Comparison of ENCODE assay signal across 30 mouse cellular contexts in genomic region chr4:102967811-102968210, GRCm38 (mm10). TPM values are rescaled to one million over a fixed set of nuclear protein-coding genes. Genes with fewer than 3 reads are reported as not detected.
DNase-seq lines count a peak whose midpoint lies in the region; ATAC-seq lines count a peak whose summit lies in the region.
"Had no signal": no experiment of that assay in that cellular context is flagged by ENCODE, and none has a peak within 500 bp of the region (broad histone marks: within the 10 kb centered on the region; RNA-seq: fewer than 3 reads in every experiment).

No protein-coding gene starts in this region.

- DNase-seq in thymus, postnatal 0 days (ENCODE audit: low spot score), result peak; percentile 88
- DNase-seq in thymus, postnatal 36 days, result no peak
- peak; percentile 58 for DNase-seq in CD4-positive helper T cell, adult 2 months (ENCODE audit: low read depth, low spot score)
- peak; percentile 61 for DNase-seq in naive thymus-derived CD4-positive, alpha-beta T cell, adult 2 months (ENCODE audit: low read depth)
- DNase-seq in yolk sac, embryonic 10.5 days (ENCODE audit: low spot score), result no peak
- no peak for DNase-seq in neural tube, embryonic 10.5 days (ENCODE audit: extremely low spot score, low spot score)
- DNase-seq: adrenal gland, adult 8-10 months; adrenal gland, postnatal 25 days; B cell, adult 2 months; cerebellum, adult 11-12 months; cerebellum, adult 8-10 months; cerebellum, postnatal 10 days; cerebellum, postnatal 36 days; embryo, embryonic 11 days; gastrocnemius, postnatal 10 days; gastrocnemius, postnatal 36 days; heart, adult 11 months; heart, postnatal 14 days; heart, postnatal 4 days had no signal

- ATAC-seq in CD4-positive, CD25-positive, alpha-beta regulatory T cell, adult 4 months, result peak; percentile 23
- ATAC-seq: activated CD4-positive, CD25-positive, alpha-beta regulatory T cell, adult 4 months; forebrain, embryonic 15.5 days; Patski had no signal

RNA-seq across cellular contexts. Expression of gene Tctex1d1, which starts 10.6 kb away (rescaled TPM):
- 52.0 and 62.1 TPM in 2 replicates for polyA plus RNA-seq in thymus, postnatal 0 days (2015; fragmentation: Nextera tagmentation; extraction: Ambion mirVana)
- not detected for polyA plus RNA-seq in CD4-positive, CD25-positive, alpha-beta regulatory T cell, adult 4 months (2017; shearing (Covaris generic))
- polyA plus RNA-seq: erythroblast, embryonic 14.5 days; G1E; heart, embryonic 12.5 days; heart, embryonic 15.5 days; Patski had no signal

RNA-seq across cellular contexts. Expression of gene Insl5, which starts 58.8 kb away (rescaled TPM):
- 13.6 and 17.9 TPM in 2 replicates for polyA plus RNA-seq in thymus, postnatal 0 days (2015; fragmentation: Nextera tagmentation; extraction: Ambion mirVana)
- not detected for polyA plus RNA-seq in CD4-positive, CD25-positive, alpha-beta regulatory T cell, adult 4 months (2017; shearing (Covaris generic))
- polyA plus RNA-seq: activated CD4-positive, CD25-positive, alpha-beta regulatory T cell, adult 4 months; embryonic facial prominence, embryonic 13.5 days; erythroblast, embryonic 14.5 days; forebrain, embryonic 12.5 days; forebrain, embryonic 15.5 days; G1E; heart, embryonic 12.5 days; heart, embryonic 15.5 days; intestine, embryonic 14.5 days; Patski had no signal

Comparison
In these comparisons a context has a peak if more than half of its experiments do, and no peak if none do; other contexts are left out.
1. DNase-seq: peak in thymus, postnatal 0 days (single experiment), CD4-positive helper T cell, adult 2 months (single experiment) and naive thymus-derived CD4-positive, alpha-beta T cell, adult 2 months (single experiment); none in thymus, postnatal 36 days (0 of 2), yolk sac, embryonic 10.5 days (single experiment) and neural tube, embryonic 10.5 days (single experiment).
2. RNA of gene Tctex1d1, which starts 10.6 kb away (polyA plus RNA-seq): 52.0 to 62.1 TPM in thymus, postnatal 0 days; not detected in CD4-positive, CD25-positive, alpha-beta regulatory T cell, adult 4 months; every median in the first group is over 10 times any median in the second.
3. RNA of gene Insl5, which starts 58.8 kb away (polyA plus RNA-seq): 13.6 to 17.9 TPM in thymus, postnatal 0 days; not detected in CD4-positive, CD25-positive, alpha-beta regulatory T cell, adult 4 months; every median in the first group is over 10 times any median in the second.